Mouse (Mus musculus): Measurements from ENCODE around the gene Nrxn3. TPM values are rescaled to one million over a fixed set of nuclear protein-coding genes. Genes with fewer than 3 reads are reported as not detected.
A peak's percentile ranks its signal among the peaks of the same experiment; 100 is the strongest.

The Nrxn3 gene
- polyA plus RNA-seq, 1 experiment from 2014 or later, result 5.0 TPM

DNA sequence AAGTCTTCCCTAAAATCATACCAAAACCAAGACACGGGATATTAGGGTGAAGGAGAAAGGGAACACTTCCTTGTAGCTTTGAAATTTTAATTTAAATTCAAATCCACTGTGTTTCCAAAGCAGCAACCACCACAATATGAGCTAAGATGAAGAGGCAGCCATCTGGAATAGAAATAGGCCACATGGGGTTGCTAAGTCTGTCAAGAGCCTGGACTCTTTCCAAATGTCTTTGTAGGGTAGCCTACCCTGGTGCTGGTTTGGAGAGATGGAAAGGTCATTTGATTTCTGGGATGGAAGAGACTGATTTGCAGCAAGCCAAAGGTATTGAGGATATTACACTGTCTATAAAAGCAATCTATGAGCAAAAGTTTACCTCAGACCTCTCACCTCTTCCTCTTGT, 539.6 kb downstream of the Nrxn3 start:
- Histone ChIP-seq H3K9ac (ENCODE audit: low read length) (no peak overlapping the region), H3K27ac (ENCODE audit: low read depth) (no peak overlapping the region), H3K4me1 (replicated peaks; ENCODE audit: control insufficient read depth, insufficient read depth, low read length) (no peaks in the 10 kb centered on the region), H3K27me3 (replicated peaks; ENCODE audit: control insufficient read depth, insufficient read depth, low read length) (no peaks in the 10 kb centered on the region), H3K36me3 (ENCODE audit: control insufficient read depth, insufficient read depth, low read length) (no peaks in the 10 kb centered on the region), H3K9me3 (ENCODE audit: control insufficient read depth, low read length) (no peaks in the 10 kb centered on the region), H3K4me2 (ENCODE audit: low read length) (no peak overlapping the region), H3K4me3 (ENCODE audit: low read depth, low read length) (no peak overlapping the region)
- no peak for DNase-seq (ENCODE audit: low spot score)
- no peak for ATAC-seq (replicated peaks; ENCODE audit: low FRiP score, low TSS enrichment, low read depth)
- 83% methylated on average over 1 of the region's 1 CpGs for WGBS

- H3K4me2 ChIP-seq (ENCODE audit: low read length), result no peak overlapping the region
- no peaks in the 10 kb centered on the region for H3K4me1 ChIP-seq (replicated peaks; ENCODE audit: control insufficient read depth, insufficient read depth, low read length)
- 76% methylated on average over 6 of the region's 6 CpGs for WGBS
- H3K9me3 ChIP-seq (ENCODE audit: control insufficient read depth, low read length), result no peaks in the 10 kb centered on the region
- no peak overlapping the region for H3K9ac ChIP-seq (ENCODE audit: low read length)
- no peak overlapping the region for H3K27ac ChIP-seq (ENCODE audit: low read depth)
- H3K36me3 ChIP-seq (ENCODE audit: control insufficient read depth, insufficient read depth, low read length), result no peaks in the 10 kb centered on the region
- no peak overlapping the region for H3K4me3 ChIP-seq (ENCODE audit: low read depth, low read length)
- DNase-seq (ENCODE audit: low spot score) (no peak), ATAC-seq (replicated peaks; ENCODE audit: low FRiP score, low TSS enrichment, low read depth) (no peak)
- H3K27me3 ChIP-seq (replicated peaks; ENCODE audit: control insufficient read depth, insufficient read depth, low read length), result no peaks in the 10 kb centered on the region
Observed at GRCm38 (mm10) chr12:89282362-89283343, 560.0 kb downstream of the Nrxn3 start.

GRCm38 (mm10) chr12:89284412-89284811, 561.7 kb downstream of the Nrxn3 start:
- Histone ChIP-seq H3K9ac (ENCODE audit: low read length) (no peak overlapping the region), H3K4me2 (ENCODE audit: low read length) (no peak overlapping the region), H3K27me3 (replicated peaks; ENCODE audit: control insufficient read depth, insufficient read depth, low read length) (no peaks in the 10 kb centered on the region), H3K27ac (ENCODE audit: low read depth) (no peak overlapping the region), H3K36me3 (ENCODE audit: control insufficient read depth, insufficient read depth, low read length) (no peaks in the 10 kb centered on the region), H3K4me3 (ENCODE audit: low read depth, low read length) (no peak overlapping the region), H3K4me1 (replicated peaks; ENCODE audit: control insufficient read depth, insufficient read depth, low read length) (no peaks in the 10 kb centered on the region), H3K9me3 (ENCODE audit: control insufficient read depth, low read length) (no peaks in the 10 kb centered on the region)
- DNase-seq (ENCODE audit: low spot score) (no peak), ATAC-seq (replicated peaks; ENCODE audit: low FRiP score, low TSS enrichment, low read depth) (no peak)
- 91% methylated on average over 3 of the region's 3 CpGs for WGBS

DNA sequence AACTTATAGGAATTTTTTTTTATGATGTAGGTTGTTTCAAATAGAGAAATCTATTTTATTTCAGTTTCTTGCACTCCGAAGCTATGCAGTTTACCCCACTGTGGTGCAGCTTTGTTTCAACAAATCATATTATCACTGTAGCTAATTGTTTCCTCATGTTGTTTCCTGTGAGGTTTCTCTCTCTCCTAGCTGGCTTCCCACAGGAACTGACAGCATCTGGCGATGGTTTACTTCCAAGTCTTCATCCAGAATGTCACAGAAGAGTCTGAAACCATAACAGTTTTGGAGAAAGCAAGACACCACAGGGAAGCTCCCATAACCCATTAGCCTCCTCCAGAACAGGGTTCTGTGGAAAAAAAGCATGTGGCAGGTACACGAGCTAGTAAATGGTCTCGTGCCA, 564.4 kb downstream of the Nrxn3 start:
- WGBS, result 54% methylated on average over 4 of the region's 4 CpGs
- no peaks in the 10 kb centered on the region for H3K36me3 ChIP-seq (ENCODE audit: control insufficient read depth, insufficient read depth, low read length)
- DNase-seq (ENCODE audit: low spot score) (no peak), ATAC-seq (replicated peaks; ENCODE audit: low FRiP score, low TSS enrichment, low read depth) (no peak)
- H3K27ac ChIP-seq (ENCODE audit: low read depth), result no peak overlapping the region
- H3K4me1 ChIP-seq (replicated peaks; ENCODE audit: control insufficient read depth, insufficient read depth, low read length), result no peaks in the 10 kb centered on the region
- no peak overlapping the region for H3K9ac ChIP-seq (ENCODE audit: low read length)
- H3K4me3 ChIP-seq (ENCODE audit: low read depth, low read length), result no peak overlapping the region
- no peaks in the 10 kb centered on the region for H3K9me3 ChIP-seq (ENCODE audit: control insufficient read depth, low read length)
- H3K27me3 ChIP-seq (replicated peaks; ENCODE audit: control insufficient read depth, insufficient read depth, low read length), result no peaks in the 10 kb centered on the region
- H3K4me2 ChIP-seq (ENCODE audit: low read length), result no peak overlapping the region

DNA sequence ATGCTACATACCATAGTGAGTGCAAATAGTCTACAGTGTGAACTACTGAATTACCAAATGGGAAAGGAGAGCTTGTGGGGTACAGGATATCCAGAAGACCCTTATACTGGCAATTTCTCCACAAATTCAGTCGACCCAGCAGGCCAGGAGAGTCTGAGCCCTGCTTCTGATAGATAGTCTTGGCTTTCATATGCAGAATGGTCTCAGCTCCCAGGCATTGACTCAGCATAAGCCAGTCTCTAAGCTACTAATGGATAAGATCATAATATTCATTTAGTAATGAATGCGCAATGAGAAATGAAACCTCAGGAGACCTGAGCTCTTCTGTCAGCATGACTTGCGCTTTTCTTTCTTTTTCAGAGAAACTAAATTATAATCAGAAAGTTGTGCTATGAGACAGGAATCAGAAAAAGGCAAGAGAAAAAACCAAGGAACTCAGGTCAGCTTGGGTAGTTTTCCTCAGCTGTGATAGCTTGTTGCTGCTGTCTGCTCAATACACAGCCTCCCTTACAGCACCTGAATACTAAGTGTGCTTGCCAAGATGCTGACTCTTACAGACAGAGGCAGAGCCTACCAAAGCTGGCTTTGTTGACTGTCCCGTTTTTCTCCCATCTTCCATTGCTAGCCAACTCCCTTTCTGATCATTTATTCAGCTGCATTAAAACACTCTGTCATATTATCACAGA, 567.1 kb downstream of the Nrxn3 start:
- Histone ChIP-seq H3K4me3 (ENCODE audit: low read depth, low read length) (no peak overlapping the region), H3K9me3 (ENCODE audit: control insufficient read depth, low read length) (no peaks in the 10 kb centered on the region), H3K27me3 (replicated peaks; ENCODE audit: control insufficient read depth, insufficient read depth, low read length) (no peaks in the 10 kb centered on the region), H3K4me1 (replicated peaks; ENCODE audit: control insufficient read depth, insufficient read depth, low read length) (no peaks in the 10 kb centered on the region), H3K27ac (ENCODE audit: low read depth) (no peak overlapping the region), H3K9ac (ENCODE audit: low read length) (no peak overlapping the region), H3K36me3 (ENCODE audit: control insufficient read depth, insufficient read depth, low read length) (no peaks in the 10 kb centered on the region), H3K4me2 (ENCODE audit: low read length) (no peak overlapping the region)
- ATAC-seq (replicated peaks; ENCODE audit: low FRiP score, low TSS enrichment, low read depth) (no peak), DNase-seq (ENCODE audit: low spot score) (no peak)
- 65% methylated on average over 4 of the region's 4 CpGs for WGBS

DNA sequence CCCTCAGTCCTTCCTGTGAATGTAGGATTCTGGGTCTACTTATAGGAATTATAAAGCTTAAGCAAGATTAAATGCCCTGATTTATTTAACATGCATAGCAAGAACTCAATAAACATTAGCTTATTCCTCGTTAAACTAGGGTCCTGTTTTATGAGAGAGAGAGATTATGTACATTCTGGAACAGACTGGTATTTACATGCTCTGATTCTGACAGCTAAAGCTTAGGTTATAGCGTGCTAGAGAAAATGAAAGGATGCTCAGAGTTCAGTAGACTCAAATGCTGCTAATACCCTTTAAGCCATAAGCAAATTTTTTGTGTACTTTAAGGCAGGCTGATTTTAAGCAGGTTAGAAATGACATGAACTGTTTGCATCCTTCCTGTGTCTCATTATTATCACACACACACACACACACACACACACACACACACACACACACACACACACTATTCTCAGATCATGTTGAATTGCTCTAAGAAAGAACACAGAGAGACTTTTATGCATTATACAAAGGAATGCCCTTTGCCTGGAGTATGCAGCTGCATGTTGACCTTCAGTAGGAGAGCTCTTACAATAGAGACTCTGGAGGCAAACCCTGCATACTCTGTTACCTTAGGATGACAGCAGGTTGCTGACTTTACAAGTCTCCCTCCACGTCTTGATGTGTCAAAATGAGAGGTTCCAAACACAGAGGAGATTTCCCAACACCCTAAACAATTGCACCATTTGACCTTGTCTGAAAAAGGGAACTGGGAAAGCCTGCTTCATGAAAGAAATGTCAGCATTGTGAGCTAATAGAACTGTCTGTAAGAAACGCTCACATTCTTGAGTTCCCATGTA, 568.3 kb downstream of the Nrxn3 start:
- H3K4me2 ChIP-seq (ENCODE audit: low read length), result no peak overlapping the region
- no peaks in the 10 kb centered on the region for H3K36me3 ChIP-seq (ENCODE audit: control insufficient read depth, insufficient read depth, low read length)
- no peak overlapping the region for H3K4me3 ChIP-seq (ENCODE audit: low read depth, low read length)
- DNase-seq (ENCODE audit: low spot score), result no peak
- ATAC-seq (replicated peaks; ENCODE audit: low FRiP score, low TSS enrichment, low read depth), result no peak
- no peaks in the 10 kb centered on the region for H3K4me1 ChIP-seq (replicated peaks; ENCODE audit: control insufficient read depth, insufficient read depth, low read length)
- no peaks in the 10 kb centered on the region for H3K9me3 ChIP-seq (ENCODE audit: control insufficient read depth, low read length)
- 36% methylated on average over 4 of the region's 4 CpGs for WGBS
- H3K9ac ChIP-seq (ENCODE audit: low read length), result no peak overlapping the region
- no peak overlapping the region for H3K27ac ChIP-seq (ENCODE audit: low read depth)
- no peaks in the 10 kb centered on the region for H3K27me3 ChIP-seq (replicated peaks; ENCODE audit: control insufficient read depth, insufficient read depth, low read length)

DNA sequence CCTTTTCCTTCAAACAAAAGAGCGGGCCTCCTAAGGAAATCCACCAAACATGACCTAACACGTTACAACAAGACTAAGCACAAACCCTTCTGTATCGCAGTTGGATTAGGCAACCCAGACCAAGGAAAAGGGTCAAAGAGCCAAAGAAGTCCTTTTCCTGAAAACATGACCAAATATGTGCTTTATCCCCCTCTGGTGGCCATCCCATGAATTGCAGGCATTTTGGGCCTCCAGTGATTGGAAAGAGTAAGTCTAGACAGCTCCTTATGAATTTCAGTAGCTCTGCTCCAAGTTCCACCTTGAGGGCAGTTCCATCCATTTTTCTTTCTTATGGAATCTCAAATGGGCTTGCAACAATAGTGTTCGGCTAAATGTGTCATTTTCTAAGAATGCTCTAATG, 579.3 kb downstream of the Nrxn3 start:
- Histone ChIP-seq H3K4me2 (ENCODE audit: low read length) (no peak overlapping the region), H3K36me3 (ENCODE audit: control insufficient read depth, insufficient read depth, low read length) (no peaks in the 10 kb centered on the region), H3K4me3 (ENCODE audit: low read depth, low read length) (no peak overlapping the region), H3K27ac (ENCODE audit: low read depth) (no peak overlapping the region), H3K4me1 (replicated peaks; ENCODE audit: control insufficient read depth, insufficient read depth, low read length) (no peaks in the 10 kb centered on the region), H3K9me3 (ENCODE audit: control insufficient read depth, low read length) (no peaks in the 10 kb centered on the region), H3K27me3 (replicated peaks; ENCODE audit: control insufficient read depth, insufficient read depth, low read length) (no peaks in the 10 kb centered on the region), H3K9ac (ENCODE audit: low read length) (no peak overlapping the region)
- DNase-seq (ENCODE audit: low spot score), result peak; percentile 89
- 49% methylated on average over 4 of the region's 4 CpGs for WGBS
- no peak for ATAC-seq (replicated peaks; ENCODE audit: low FRiP score, low TSS enrichment, low read depth)

GRCm38 (mm10) chr12:89310200-89310599, 587.5 kb downstream of the Nrxn3 start:
- DNase-seq (ENCODE audit: low spot score), result no peak
- H3K4me3 ChIP-seq (ENCODE audit: low read depth, low read length), result no peak overlapping the region
- H3K4me1 ChIP-seq (replicated peaks; ENCODE audit: control insufficient read depth, insufficient read depth, low read length), result no peaks in the 10 kb centered on the region
- H3K9ac ChIP-seq (ENCODE audit: low read length), result no peak overlapping the region
- no peak overlapping the region for H3K27ac ChIP-seq (ENCODE audit: low read depth)
- H3K27me3 ChIP-seq (replicated peaks; ENCODE audit: control insufficient read depth, insufficient read depth, low read length), result no peaks in the 10 kb centered on the region
- no peak for ATAC-seq (replicated peaks; ENCODE audit: low FRiP score, low TSS enrichment, low read depth)
- H3K4me2 ChIP-seq (ENCODE audit: low read length), result no peak overlapping the region
- H3K9me3 ChIP-seq (ENCODE audit: control insufficient read depth, low read length), result no peaks in the 10 kb centered on the region
- H3K36me3 ChIP-seq (ENCODE audit: control insufficient read depth, insufficient read depth, low read length), result no peaks in the 10 kb centered on the region
- WGBS, result 91% methylated on average over 1 of the region's 1 CpGs
